Mouse (Mus musculus) CH12.LX (cell line): ENCODE results near the gene Gm48551. TPM values are rescaled to one million over a fixed set of nuclear protein-coding genes. Genes with fewer than 3 reads are reported as not detected.
A peak's percentile ranks its signal among the peaks of the same experiment; 100 is the strongest.

Source experiments
- DNase-seq: peaks from one replicate; pipeline ENCODE4 v3.0.0-alpha.2; 2013; ENCODE audit errors: extremely low read depth
- H3K27ac ChIP-seq: 2 replicates; pipeline ENCODE4 v1.5.1; 2012; ENCODE audit warnings: low read depth, mild to moderate bottlenecking, control low read depth, moderate library complexity; ENCODE audit not compliant: insufficient read depth
- H3K27me3 ChIP-seq: replicated peaks from 2 replicates; pipeline ENCODE3; 2012; ENCODE audit warnings: inconsistent platforms
- H3K36me3 ChIP-seq, 2 experiments: replicated peaks in 1 of 2; 2 replicates each; pipeline versions ENCODE3 to v1.6.1; 2012; ENCODE audit warnings: inconsistent platforms in 1 of 2, low read length in 1 of 2, mild to moderate bottlenecking in 1 of 2, mixed read lengths in 1 of 2, moderate library complexity in 1 of 2; ENCODE audit not compliant: control insufficient read depth in 1 of 2, insufficient read depth in 1 of 2
- H3K4me1 ChIP-seq, 2 experiments: 2 replicates each; pipeline ENCODE4 v1.6.1; 2012; ENCODE audit warnings: inconsistent platforms in 1 of 2, moderate library complexity in 1 of 2; ENCODE audit not compliant: insufficient read depth in 2 of 2, control insufficient read depth in 1 of 2
- H3K4me2 ChIP-seq: 2 replicates; pipeline ENCODE4 v1.6.1; 2012; ENCODE audit warnings: low read depth, mild to moderate bottlenecking, control low read depth; ENCODE audit not compliant: poor library complexity, insufficient read depth, severe bottlenecking
- H3K4me3 ChIP-seq, 3 experiments: fragments of 150-350 bp in 1 of 3; sonication (generic) in 1 of 3; replicated peaks in 1 of 3; 2 replicates each; pipeline versions ENCODE3 to v1.5.1; 2011 to 2012; ENCODE audit warnings: low read depth in 2 of 3, low read length in 2 of 3, mild to moderate bottlenecking in 2 of 3, moderate library complexity in 2 of 3, control low read depth in 1 of 3, improper control_type of control experiment in 1 of 3, inconsistent platforms in 1 of 3, mixed read lengths in 1 of 3; ENCODE audit not compliant: poor library complexity in 1 of 3
- H3K79me2 ChIP-seq: replicated peaks from 2 replicates; pipeline ENCODE4 v1.6.1; 2012; ENCODE audit warnings: mild to moderate bottlenecking, moderate library complexity; ENCODE audit not compliant: control insufficient read depth, poor library complexity, insufficient read depth, severe bottlenecking; ENCODE audit errors: extremely low read depth
- H3K9ac ChIP-seq: 2 replicates; pipeline ENCODE4 v1.6.1; 2012; ENCODE audit warnings: low read depth, mild to moderate bottlenecking, control low read depth, moderate library complexity; ENCODE audit not compliant: insufficient read depth
- H3K9me3 ChIP-seq: replicated peaks from 2 replicates; pipeline ENCODE3; 2012; ENCODE audit warnings: low read length, inconsistent platforms, mixed read lengths
- BHLHE40 ChIP-seq: IDR thresholded peaks from 2 replicates; pipeline ENCODE4 v1.6.1; 2011; ENCODE audit warnings: mild to moderate bottlenecking, low read depth, low read length, improper control_type of control experiment
- CHD1 ChIP-seq: IDR thresholded peaks from 2 replicates; pipeline ENCODE4 v1.6.1; 2012; ENCODE audit warnings: low read depth, low read length, improper control_type of control experiment, inconsistent platforms
- JUN ChIP-seq: IDR thresholded peaks from 2 replicates; pipeline ENCODE4 v1.6.1; 2011; ENCODE audit warnings: low read depth, mild to moderate bottlenecking, low read length, improper control_type of control experiment, moderate library complexity; ENCODE audit not compliant: insufficient read depth
- JUND ChIP-seq: conservative IDR thresholded peaks from 2 replicates; pipeline ENCODE4 v1.6.1; 2011; ENCODE audit warnings: low read depth, low read length, improper control_type of control experiment
- MAX ChIP-seq: IDR thresholded peaks from 2 replicates; pipeline ENCODE4 v1.6.1; 2011; ENCODE audit warnings: low read length, improper control_type of control experiment
- MAZ ChIP-seq: IDR thresholded peaks from 2 replicates; pipeline ENCODE4 v1.6.1; 2012; ENCODE audit warnings: low read depth, mild to moderate bottlenecking, inconsistent platforms, low read length, improper control_type of control experiment, moderate library complexity
- MXI1 ChIP-seq: IDR thresholded peaks from 2 replicates; pipeline ENCODE4 v1.6.1; 2011; ENCODE audit warnings: mild to moderate bottlenecking, low read depth, low read length, improper control_type of control experiment
- MYC ChIP-seq: IDR thresholded peaks from 2 replicates; pipeline ENCODE4 v1.6.1; 2011; ENCODE audit warnings: low read depth, mild to moderate bottlenecking, improper control_type of control experiment, low read length
- NELFE ChIP-seq: IDR thresholded peaks from 2 replicates; pipeline ENCODE4 v1.6.1; 2011; ENCODE audit warnings: low read depth, low read length, improper control_type of control experiment
- PAX5 ChIP-seq: IDR thresholded peaks from 2 replicates; pipeline ENCODE4 v1.6.1; 2012; ENCODE audit warnings: low read length, inconsistent platforms, mixed read lengths
- POLR2A ChIP-seq: IDR thresholded peaks from 2 replicates; pipeline ENCODE4 v1.6.1; 2011; ENCODE audit warnings: low read depth, mild to moderate bottlenecking, improper control_type of control experiment, low read length
- POLR2AphosphoS2 ChIP-seq: IDR thresholded peaks from 2 replicates; pipeline ENCODE4 v1.6.1; 2011; ENCODE audit warnings: low read depth, low read length, improper control_type of control experiment
- RCOR1 ChIP-seq: conservative IDR thresholded peaks from 2 replicates; pipeline ENCODE4 v1.6.1; 2012; ENCODE audit warnings: low read depth, mild to moderate bottlenecking, inconsistent platforms, low read length, improper control_type of control experiment
- TCF12 ChIP-seq: IDR thresholded peaks from 2 replicates; pipeline ENCODE4 v1.6.1; 2014; ENCODE audit warnings: low read depth, mild to moderate bottlenecking, inconsistent platforms, low read length, improper control_type of control experiment
- UBTF ChIP-seq: IDR thresholded peaks from 2 replicates; pipeline ENCODE4 v1.6.1; 2012; ENCODE audit warnings: low read depth, mild to moderate bottlenecking, inconsistent platforms, low read length, improper control_type of control experiment, moderate library complexity
- ZC3H11A ChIP-seq: IDR thresholded peaks from 2 replicates; pipeline ENCODE4 v1.6.1; 2012; ENCODE audit warnings: low read depth, mild to moderate bottlenecking, inconsistent platforms, low read length, improper control_type of control experiment
- ZKSCAN1 ChIP-seq: IDR thresholded peaks from 2 replicates; pipeline ENCODE4 v1.6.1; 2012; ENCODE audit warnings: low read depth, inconsistent platforms, low read length, improper control_type of control experiment, borderline replicate concordance
- ZMIZ1 ChIP-seq: IDR thresholded peaks from 2 replicates; pipeline ENCODE4 v1.6.1; 2012; ENCODE audit warnings: low read depth, mild to moderate bottlenecking, inconsistent platforms, low read length, improper control_type of control experiment
- ZNF384 ChIP-seq: IDR thresholded peaks from 2 replicates; pipeline ENCODE4 v1.6.1; 2012; ENCODE audit warnings: low read depth, low read length, improper control_type of control experiment, inconsistent platforms
- dilution Hi-C: fragments of 300-500 bp; cut with MboI; formaldehyde crosslinking; loops from 2 replicates; pipeline ENCODE4 v1.14.3; 2020; ENCODE audit warnings: low sequenced_read_pairs; ENCODE audit not compliant: extremely low pct_unique_long_range_greater_than_20kb, extremely low pct_ligation_motif_present
- in situ Hi-C: fragments of 300-500 bp; cut with MboI; formaldehyde crosslinking; loops from 3 replicates; pipeline ENCODE4 v1.14.3; 2019; ENCODE audit warnings: low sequenced_read_pairs, low pct_ligation_motif_present, low pct_unique_long_range_greater_than_20kb, mixed read lengths
- polyA plus RNA-seq: library from polyadenylated mRNA; unstranded; fragments of >175 nt; gene quantifications from 2 replicates; pipeline ENCODE4 v1.2.1, GENCODE M21; 2012; ENCODE audit warnings: low read depth; ENCODE audit not compliant: insufficient read length
- total RNA-seq, 2 experiments: library from RNA; depleted of rRNA; stranded (reverse); fragments of 300-350 nt in 1 of 2; fragments of >200 nt in 1 of 2; gene quantifications; 2 replicates each; pipeline ENCODE4 v1.2.3; 2012 to 2014

The Gm48551 gene
- total and polyA plus RNA-seq, 3 experiments: 1.0 to 3.4 (median 1.2) TPM

GRCm38 (mm10) chr10:81364666-81365065, 19.6 kb upstream of the Gm48551 start:
- in situ Hi-C loops: no loop called here
- no peak overlapping the region for H3K27ac ChIP-seq
- no peak overlapping the region for H3K4me3 ChIP-seq

GRCm38 (mm10) chr10:81365073-81365472, 19.2 kb upstream of the Gm48551 start:
- dilution Hi-C loops: no loop called here
- no peak overlapping the region for H3K27ac ChIP-seq
- H3K4me3 ChIP-seq: no peak overlapping the region
- no peak for DNase-seq
- H3K9me3 ChIP-seq: no peaks in the 10 kb centered on the region
- no peaks in the 10 kb centered on the region for H3K79me2 ChIP-seq
- peak; percentile 22; the same call in 1 of the 2 replicates for TF ChIP-seq POLR2AphosphoS2
- no peak for TF ChIP-seq MXI1
- TF ChIP-seq, all 38 proteins: peak for 1
- H3K4me2 ChIP-seq: no peak overlapping the region
- in situ Hi-C loops: no loop called here
- no peak overlapping the region for H3K9ac ChIP-seq
- no peaks in the 10 kb centered on the region for H3K27me3 ChIP-seq
- peaks cover 34 to 67% of the 10 kb centered on the region in 2 experiments for H3K4me1 ChIP-seq
- peaks cover 83 to 98% of the 10 kb centered on the region in 2 experiments for H3K36me3 ChIP-seq

More at GRCm38 (mm10) chr10:81364666-81365065, 19.6 kb upstream of the Gm48551 start:
- Histone ChIP-seq H3K36me3 (peaks cover 82 to 98% of the 10 kb centered on the region in 2 experiments), H3K4me1 (peaks cover 37 to 71% of the 10 kb centered on the region in 2 experiments), H3K9me3 (no peaks in the 10 kb centered on the region), H3K27me3 (no peaks in the 10 kb centered on the region)
- DNase-seq: no peak
- dilution Hi-C loops: no loop called here
- no peak for TF ChIP-seq TCF12
- no peak; the same call in 1 of the 2 replicates for TF ChIP-seq ZMIZ1
- TF ChIP-seq POLR2A: 0 out of 2 replicates have a peak, but pooled peaks have one; percentile 9
- TF ChIP-seq BHLHE40: no peak
- TF ChIP-seq UBTF: no peak
- no peak for TF ChIP-seq ZKSCAN1
- TF ChIP-seq, all 38 proteins: peak for 1
- no peak overlapping the region for H3K4me2 ChIP-seq
- H3K9ac ChIP-seq: no peak overlapping the region
- no peaks in the 10 kb centered on the region for H3K79me2 ChIP-seq

DNA sequence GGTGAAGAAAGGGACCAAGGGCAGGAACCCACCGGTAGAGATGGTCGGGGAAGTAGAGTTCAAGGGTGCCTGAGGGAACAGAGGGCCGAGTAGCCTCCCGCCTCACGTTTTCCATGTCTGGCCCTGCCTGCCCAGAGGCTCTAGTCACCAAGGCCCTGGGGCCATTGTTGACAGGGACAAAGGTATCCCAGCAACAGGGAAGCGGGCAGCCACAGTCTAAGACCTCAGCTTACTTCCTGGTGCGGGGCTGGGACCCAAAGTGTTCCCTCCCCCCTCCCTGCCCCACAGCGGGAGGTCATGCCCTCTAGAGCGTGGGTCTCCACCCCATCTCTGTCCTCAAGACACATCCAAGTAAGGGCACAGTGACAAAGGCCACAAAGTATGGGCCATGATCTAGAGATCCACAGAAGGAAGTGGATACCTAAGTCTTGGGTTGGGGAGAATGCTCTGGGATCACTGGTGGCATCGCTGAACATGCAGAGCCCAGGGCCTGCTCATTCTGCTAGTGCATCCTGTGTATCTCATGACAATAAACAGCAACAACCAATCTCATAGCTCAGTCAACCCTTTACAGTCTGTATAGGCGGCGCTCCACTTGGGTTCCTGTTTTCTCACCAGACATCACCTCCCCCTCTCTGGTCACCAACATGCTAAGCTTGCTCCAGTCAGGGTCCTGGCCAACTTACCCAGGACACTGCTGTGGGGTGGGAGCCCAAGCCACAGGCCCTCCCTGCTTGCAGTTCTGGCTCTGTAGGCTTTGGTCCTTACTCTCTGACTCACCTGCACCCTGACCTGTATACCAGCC, 18.4 kb upstream of the Gm48551 start, which contains the start of gene 4930404N11Rik:
Gene 4930404N11Rik (minus strand): TSS at position 145 of the 805 bp plus-strand sequence.
- Histone ChIP-seq H3K79me2 (no peaks in the 10 kb centered on the region), H3K4me3 (no peak within 1 kb of the TSS), H3K4me2 (no peak within 1 kb of the TSS), H3K9me3 (no peaks in the 10 kb centered on the region), H3K27ac (no peak within 1 kb of the TSS), H3K27me3 (no peaks in the 10 kb centered on the region), H3K4me1 (peaks cover 34 to 61% of the 10 kb centered on the region in 2 experiments), H3K9ac (no peak within 1 kb of the TSS), H3K36me3 (peaks cover 90 to 100% of the 10 kb centered on the region in 2 experiments)
- dilution Hi-C loops (no loop called here), in situ Hi-C loops (no loop called here)
- TF ChIP-seq TCF12 (no peak), NELFE (no peak), MYC (no peak), ZMIZ1 (peak; percentile 25), MXI1 (no peak), MAX (no peak), JUN (no peak), POLR2AphosphoS2 (peak; percentile 11; the same call in 1 of the 2 replicates), CHD1 (no peak), POLR2A (no peak), ZC3H11A (no peak), ZNF384 (no peak), PAX5 (no peak), JUND (no peak), MAZ (no peak), RCOR1 (no peak)
- no peak for DNase-seq
